Mouse (Mus musculus) ovary, postnatal 36 days (tissue): ENCODE data around the gene Alg9.

ENCODE experiments used
- DNase-seq: peaks from one replicate; pipeline ENCODE4 v3.0.0; 2022; ENCODE audit warnings: low spot score, mixed read lengths

Gene Alg9

DNA sequence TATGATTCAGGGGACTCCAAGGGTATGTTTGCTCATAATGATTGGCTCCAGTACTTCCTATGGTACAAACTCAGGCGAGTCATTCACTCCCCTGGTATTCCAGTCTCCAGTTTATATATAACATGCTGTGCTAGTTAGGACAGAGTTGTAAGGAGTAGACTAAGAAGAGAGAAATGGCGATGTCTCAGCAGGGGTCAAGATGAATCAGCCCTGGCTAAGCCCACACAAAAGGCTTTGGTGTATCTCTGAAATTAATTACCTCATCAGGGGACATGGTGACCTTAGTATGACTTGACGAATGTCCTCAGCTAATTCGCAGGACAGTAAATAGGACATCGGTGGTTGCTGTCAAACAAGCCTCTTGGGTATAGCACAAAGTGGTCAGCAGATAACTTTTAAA is 18.1 kb upstream of the Alg9 start:
- DNase-seq = no peak

DNA sequence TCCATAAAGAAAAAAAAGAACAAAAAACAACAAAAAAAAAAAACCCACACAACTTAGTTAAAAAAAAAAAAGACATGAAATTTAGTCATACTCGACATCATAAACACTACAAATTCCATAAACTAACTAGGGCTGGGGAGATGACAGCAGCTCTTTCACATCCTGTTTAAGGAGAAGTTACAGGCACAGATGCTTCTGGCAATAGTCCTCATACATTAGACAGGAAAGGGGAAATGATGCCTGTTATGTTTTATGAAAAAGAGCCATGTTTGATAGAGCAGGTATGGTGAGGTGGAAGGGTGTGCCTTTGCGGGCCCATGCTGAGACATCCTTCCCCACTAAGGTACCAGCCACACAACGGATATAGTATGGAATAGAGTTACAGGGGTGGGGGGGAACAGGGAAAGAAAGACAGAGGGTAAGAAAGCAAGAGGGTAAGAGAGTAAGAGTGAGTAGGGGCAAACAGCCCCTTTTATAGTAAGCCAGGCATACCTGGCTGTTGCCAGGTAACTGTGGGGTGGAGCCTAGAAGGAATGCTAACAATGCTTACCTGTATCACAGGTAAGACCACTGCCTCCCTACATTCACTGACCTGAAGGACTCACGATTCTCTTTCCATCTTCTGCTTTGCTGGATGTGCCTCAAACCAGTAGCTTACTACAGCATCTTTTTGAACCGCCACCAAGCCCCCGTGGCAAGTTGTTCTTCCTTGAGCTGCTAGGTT is 13.1 kb upstream of the Alg9 start:
- no peak for DNase-seq

DNA sequence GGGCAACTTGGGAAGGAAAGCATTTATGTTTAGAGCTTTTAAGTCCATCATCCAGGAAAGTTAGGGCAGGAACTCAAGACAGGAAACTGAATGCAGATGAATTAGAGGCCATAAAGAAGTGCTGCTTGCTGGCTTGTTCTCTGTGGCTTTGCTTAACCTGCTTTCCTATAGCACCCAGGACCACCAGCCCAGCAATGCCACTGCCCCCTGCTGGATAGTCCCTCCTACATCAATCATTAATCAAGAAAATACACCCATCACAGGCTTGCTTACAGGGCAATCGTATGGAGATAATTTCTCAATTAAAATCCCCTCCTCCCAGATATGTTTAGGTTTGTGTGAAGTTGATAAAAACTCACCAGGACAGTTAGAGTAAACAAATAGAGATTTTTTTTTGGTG is 11.5 kb upstream of the Alg9 start:
- no peak for DNase-seq

DNA sequence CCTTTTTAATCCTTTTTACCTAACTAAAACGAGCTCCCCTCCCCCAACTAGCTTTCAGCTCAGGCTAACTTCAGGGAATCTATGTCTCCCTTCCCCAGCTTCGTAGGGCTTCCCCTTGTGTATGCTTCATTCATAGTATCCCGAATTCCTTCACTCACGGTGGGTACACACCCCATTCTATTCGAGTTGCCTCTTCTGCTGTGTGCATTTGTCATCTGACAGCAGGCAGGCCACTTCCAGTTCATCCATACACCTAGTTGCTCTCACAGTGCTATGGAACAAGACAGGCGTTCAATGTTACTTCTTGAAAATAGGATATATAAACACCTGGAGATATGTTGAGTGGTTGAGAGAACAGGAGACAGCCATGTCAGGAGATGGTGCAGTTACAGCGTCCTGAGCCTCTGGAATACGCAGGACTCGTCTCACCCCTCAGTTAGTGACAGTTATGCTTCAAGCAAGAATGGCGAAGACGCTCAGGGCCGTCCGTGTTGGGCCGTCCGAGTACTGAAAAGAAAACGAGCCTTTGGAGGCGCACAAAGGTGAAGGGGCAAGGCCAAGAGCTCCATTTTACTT is 7.2 kb upstream of the Alg9 start:
- DNase-seq = no peak

DNA sequence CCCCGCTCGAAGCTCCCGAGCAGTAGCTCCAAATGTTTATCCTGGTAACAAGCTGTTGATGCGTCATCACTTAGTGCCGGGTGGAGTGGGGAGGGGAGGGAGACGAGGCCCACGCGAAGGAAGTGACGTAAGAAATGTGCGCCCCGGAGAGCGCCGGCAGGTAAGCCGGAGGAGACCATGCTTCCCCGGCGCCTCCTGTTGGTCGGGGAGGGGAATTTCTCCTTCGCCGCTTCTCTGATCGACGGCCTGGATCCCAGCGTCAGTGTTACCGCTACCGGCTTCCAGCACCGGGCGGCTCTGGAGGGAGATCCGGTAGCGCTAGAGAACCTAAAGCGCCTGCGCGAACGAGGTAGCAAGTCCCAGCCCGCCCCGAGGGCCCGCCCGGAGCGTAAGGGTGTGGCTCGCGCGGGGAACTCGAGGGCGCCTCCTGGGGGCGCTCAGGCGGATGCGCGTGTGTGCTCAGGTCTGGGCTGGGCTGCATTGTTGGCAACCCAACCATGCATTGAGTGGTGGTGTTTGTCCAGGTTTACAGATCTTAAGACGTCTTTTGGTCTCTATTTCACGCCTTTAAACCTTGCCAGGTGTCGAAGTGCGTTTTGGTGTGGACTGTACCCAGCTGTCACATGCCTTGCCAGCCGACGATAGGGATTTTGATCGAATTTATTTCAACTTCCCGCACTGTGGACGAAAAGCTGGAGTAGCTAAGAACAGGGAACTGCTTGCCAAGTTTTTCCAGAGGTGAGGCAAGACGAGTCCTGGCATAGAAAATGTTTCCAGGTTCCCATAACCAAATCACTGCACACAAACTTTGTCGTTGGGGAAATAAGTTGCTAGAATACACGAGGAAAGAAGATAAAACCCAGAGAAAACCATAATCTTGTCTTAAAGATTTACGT is 6.5 kb upstream of the Alg9 start, which contains the start of gene Fdxacb1:
Gene Fdxacb1, plus strand, starts transcription at position 130 of the 896 bp plus-strand sequence.
- peak; percentile 96 for DNase-seq

DNA sequence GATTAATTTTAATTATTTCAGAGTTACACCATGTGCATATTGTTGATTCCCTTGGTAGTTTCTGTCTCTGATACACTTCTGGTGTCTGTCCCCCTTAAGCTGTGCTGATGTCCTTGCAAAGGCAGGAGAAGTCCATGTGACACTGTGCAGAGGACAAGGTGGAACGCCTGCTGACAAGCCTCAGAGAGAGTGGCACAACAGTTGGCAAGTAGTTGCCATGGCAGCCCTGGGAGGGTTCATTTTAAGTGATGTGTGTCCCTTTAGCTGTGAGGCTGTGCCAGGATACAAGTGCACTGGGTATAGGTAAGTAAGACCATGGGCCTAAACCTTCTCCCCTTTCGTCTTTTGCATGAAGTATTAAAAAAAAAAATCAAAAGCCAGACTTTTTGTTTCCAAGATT is 4.8 kb upstream of the Alg9 start:
- DNase-seq = no peak

DNA sequence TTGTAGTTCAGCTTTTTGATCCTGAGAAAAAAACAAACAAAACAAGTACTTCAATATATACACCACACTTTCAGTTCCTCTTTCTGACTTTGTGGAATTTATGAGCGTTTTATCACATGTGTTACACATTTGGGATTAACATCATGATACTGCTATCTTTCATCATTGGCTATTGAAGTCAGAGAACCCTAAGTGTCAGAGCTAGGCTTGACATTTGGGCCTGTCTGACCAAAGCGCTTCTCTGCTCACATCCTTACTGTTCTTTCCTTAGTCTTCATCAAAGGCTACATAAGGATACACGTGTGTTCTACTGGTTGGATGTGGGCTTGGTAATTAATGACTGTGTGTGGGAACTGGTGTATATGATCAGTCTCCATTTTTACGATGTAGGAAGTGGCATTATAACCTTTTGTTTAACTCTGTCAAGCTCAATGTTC is 775 bp upstream of the Alg9 start:
- DNase-seq = no peak

DNA sequence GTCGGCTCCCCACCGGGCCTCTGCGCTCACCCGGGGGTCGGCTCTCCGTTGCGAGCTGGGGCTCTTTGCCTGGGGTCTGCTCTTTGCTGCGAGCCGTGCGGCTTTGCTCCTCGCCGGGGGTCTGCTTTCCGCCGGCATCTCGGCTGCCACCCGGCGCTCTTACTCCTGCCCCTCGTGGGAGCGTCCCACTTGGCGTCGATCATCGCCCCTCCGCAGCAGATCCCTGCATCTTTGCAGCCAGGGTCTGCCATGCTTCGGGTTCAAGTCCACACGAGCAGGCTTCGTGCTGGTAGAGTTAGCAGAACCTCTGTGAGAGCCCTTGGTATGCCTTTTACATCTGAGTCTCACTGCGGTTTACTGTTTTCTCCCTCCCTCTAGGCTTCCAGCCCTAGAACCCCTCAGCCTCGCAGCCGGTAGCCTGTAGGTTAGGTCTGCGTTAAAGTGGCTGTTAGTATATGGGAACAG is 875 bp downstream of the Alg9 start:
- no peak for DNase-seq

DNA sequence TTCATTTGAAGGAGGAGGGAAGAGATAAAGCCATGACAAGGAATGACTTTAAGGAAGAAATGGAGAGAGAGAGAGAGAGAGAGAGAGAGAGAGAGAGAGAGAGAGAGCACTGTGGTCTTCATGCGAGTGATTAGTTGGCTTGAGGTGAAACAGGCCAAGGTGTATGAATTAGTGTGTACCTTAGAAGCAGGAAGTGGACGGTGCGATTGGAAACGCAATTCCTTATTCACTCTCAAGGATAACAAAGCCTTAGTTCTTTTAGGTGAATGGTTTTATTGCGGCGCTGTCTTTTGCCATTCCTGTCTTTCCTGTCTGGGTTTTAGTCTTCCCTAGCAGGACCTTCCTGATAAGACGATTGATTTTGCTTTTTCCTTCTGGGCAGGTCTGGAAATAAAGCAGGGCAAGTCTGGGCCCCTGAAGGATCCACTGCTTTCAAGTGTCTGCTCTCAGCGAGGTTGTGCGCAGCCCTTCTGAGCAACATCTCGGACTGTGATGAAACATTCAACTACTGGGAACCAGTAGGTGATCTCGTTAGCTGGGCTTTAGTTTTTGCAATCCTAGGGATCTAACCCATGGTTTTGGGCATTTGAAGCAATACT is 1.4 kb downstream of the Alg9 start:
- DNase-seq = no peak

DNA sequence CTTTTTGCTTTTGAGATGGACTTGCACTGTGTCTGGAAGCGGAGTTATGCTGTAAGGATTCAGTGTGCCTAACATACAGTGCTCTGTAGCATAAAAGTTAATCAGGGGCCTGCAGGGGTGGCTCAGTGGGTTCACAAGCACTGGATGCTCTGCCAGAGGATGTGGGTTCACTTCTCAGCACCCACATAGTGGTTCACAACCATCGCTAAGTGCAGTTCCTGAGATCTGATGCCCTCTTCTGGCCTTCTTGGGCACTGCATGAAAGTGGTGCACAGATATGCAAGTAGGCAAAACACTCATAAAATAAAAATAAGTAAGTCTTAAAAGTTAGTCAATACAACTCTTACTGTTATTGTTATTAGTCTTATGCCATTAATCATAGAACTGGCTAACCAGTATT is 7.3 kb downstream of the Alg9 start:
- DNase-seq = no peak

DNA sequence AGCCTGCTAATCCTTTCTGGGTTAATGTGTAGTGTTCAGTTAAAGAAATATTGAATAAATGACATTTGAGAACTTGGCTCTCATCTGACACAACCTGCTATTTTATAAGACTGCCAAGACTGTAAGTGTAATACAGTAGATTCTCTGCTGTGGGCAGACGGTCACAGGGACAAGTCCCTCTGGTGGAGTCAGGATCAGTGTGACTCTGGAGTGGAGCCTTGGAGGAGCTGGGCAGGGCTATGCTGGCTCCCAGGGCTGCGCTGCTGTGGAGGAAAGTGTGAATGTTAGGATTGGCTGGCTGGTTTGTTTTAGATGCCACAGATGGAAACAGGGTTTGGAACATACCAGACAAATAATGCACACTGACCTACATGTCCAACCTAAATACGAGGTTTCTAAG is 20.4 kb downstream of the Alg9 start:
- DNase-seq = no peak

DNA sequence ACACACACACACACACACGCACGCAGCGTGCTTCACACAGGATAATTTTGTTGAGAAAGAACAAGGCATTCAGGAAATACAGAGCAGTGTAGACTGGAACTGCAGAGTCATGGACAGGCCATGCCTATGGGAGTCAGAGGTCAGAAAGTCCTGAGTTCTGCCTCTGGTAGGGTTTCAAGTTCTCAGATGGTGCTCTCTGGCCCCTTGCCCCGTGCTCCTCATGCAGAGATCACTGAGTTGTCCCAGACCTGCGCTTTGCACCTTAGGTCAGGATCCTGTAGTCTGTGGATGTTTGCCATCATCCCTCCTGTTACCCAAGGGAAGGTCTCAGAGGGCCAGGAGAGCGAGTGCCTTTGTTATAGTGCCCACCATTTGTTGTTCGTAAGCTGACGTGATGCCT is 22.0 kb downstream of the Alg9 start:
- DNase-seq = no peak

DNA sequence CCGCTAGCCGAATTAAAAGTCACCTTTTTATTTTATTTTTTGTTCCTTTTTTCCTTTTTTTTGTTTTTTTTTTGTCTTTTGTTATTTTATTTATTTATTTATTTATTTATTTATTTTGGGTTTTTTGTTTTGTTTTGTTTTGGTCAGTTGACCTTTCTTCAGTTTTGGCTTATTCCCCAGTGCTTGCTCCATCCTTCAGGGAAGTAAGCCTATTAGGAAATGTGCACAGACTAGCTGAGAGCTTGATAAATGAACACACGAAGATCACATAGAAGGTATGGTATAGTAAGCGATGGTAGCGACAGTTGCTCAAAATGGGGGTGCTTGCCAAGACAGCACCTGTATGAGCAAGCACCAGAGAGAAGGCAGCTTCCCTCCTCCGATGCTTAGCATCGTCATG is 22.8 kb downstream of the Alg9 start:
- no peak for DNase-seq

DNA sequence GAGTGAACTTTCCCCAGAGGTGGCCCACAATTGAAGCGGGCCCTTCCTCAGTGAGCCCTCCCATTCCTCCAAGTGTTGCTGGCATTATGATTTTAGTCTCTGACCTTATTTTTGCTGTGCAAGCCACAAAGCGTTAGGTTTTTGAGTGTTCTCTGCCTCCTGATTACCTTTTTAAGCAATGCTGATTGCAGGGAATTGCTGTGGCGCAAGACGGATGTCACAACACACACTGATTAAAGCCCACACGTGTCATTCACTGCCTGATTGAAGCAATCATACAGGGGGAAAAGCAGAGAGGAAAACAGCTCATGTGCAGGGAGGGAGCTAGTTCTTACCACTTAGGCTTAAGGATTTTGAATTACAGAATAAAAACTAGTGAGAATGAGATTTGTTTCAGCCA is 23.5 kb downstream of the Alg9 start:
- no peak for DNase-seq

DNA sequence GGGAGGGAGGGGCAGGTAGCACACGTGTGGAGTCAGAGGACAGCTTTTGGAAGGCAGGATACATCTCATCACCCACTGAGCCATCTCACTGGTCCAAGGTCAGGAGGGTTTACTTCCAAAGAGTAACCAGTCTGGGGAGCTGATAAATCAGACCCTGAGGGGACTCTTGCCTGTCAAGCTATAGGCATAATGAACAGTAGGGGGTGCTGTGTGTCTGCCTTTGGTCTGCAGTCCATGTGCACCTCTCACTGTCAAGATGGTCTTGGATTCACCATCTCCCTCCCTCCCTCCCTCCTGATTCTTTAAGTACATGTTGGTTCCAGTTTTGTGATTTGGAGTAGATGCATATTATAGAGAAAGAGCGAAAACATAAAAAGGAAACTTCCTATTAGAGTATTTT is 26.2 kb downstream of the Alg9 start:
- no peak for DNase-seq

DNA sequence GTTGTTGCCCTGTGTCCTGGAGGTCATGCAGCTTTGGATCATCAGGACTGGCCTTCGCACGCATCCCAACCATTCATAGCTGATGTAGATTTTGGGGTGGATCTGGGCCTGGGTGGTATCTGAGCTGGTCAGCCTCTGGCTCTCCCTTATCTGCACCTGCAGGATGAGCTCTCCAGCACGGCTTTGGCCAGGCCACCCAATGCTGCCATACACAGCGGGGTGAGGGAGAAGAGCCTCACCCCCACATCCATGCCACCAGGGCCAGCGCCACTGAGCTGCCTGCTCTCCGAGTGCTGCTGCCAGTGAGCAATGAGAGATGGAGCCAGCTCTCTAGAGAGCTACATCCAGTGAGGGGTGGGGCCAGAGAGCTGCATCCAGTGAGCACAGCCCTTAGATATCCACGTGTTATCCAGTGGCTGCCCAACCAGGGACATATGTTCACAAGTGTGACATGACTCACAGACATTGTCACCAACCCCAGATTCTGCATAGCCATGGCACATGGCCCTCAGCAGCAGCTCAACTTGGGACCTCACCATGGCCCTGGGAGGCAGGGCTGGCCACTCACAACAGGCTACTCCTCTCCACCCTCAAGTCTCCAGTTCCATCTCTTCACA is 28.3 kb downstream of the Alg9 start:
- no peak for DNase-seq

DNA sequence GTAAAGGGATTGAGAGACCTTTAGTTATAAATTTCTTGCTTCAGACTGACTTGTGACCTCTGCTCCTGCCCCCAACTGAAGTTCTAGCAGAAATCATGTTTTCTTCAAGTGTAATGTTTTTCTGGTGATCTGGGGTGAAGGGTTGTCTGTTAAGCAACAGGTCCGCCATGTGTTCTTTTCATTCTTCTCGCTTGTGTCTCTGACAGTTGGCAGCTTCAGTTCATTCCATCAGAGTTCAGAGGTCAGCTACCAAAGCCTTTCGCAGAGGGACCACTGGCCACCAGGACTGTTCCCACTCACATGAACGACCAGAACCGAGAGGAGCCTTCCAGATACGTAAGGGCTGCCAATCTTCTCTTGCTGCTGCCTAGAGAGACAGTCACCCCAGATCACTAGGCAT is 33.7 kb downstream of the Alg9 start:
- no peak for DNase-seq

DNA sequence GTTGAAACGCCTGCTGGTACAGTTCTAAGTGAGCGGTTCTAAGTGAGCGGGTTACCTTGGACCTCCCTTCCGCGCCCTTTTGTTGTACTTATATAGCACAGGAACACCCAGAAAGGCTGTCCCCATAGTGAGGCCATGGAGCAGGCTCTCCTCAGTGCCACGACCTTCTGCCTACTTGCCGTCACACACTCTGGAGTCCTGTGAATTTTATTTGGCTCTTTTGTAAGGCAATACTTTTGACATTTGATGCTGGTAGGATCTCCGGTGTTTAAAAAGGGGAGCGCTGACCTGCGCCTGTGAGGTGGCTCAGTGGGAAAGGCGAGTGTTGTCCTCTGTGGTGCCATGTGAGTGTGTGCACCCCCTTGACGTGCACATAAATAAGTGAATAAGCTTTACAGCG is 34.3 kb downstream of the Alg9 start:
- DNase-seq = no peak

DNA sequence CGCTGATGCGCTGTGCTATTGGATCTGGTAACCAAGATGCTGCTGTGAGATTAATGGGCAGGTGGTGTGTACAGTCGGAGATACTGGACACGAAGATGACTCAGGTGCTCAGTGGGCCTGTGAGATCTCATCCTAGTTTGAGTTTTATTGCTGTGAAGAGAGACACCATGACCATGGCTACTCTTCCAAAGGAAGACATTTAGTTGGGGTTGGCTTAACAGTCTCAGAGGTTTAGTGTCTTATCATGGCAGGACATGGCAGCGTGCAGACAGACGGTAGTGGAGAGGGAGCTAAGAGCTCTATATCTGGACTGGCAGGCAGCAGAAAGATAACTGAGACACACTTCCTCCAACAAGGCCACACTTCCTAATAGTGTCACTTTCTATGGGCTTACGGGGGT is 36.4 kb downstream of the Alg9 start:
- no peak for DNase-seq

DNA sequence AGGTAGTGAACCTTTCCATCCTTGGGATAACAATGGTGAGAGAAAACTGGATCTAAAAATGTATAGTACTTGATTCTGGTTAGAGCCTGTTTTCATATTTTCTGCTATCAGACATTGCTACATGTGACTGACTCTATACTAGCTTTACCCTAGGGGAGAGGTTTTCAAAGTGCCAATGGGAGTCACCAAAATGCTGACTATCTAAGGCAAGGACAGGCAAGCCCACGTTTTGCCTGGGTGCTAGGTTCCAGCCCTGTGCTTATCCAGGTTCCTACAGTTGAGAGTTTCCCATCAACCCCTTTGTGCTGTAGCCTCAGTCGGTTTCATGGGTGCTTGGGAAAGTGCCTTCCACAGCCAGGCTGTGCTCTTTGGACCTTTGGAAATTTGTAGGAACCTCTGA is 36.9 kb downstream of the Alg9 start:
- no peak for DNase-seq

DNA sequence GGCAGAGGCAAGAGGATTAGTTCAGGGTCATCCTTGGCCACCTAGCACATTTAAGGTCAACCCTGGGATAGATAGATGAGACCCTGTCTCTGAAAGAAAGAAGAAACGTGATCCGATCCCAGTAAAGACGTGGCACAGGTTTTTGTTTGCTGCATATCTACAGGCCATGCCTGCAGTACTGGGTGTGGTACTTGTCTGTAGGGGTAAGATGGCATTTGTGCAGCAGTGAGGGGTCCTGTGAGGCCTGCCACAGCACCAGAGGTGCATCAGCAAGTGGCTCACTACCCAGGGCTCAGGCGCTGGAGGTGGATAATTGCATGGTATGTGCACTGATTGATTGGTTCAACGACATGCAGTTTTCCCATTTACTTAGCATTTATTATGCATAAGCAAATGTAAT is 39.0 kb downstream of the Alg9 start:
- no peak for DNase-seq

DNA sequence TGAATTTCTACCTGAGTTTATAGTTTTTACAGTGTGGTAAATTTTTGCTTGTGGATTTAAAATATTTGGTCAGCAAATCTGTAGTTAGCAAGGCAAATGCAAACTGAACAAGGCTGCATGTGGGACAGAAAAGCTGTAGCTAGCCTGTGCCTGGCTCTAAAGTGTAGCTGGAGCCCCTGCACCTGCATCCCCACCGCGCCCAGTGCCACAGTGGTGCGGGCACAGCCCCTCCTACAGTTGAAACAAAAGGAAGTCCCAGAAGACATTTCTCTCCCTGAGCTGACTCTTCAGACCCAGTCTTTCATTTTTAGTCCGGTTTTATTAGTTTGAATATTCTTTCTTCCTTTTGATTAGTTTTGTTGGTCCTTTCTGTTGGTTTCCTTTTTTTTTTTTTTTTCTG is 40.8 kb downstream of the Alg9 start:
- DNase-seq = no peak
